Mouse (Mus musculus): ENCODE measurements at regions not wholly inside any gene's neighbourhood (a gene's known extent, or its start where the extent isn't known, plus 50 kb on each side); places are given as distances from the start of the nearest gene placed in this dataset.
"Not testable (repeated sequence)": the region's sequence is repeated elsewhere in the genome, so short reads cannot be mapped to it uniquely, and the experiment has no call there.

- peak in 1 of 2 experiments; percentile 16 for DNase-seq (ENCODE audit: extremely low spot score in 1 of 2, low spot score in 2 of 2)
- intact Hi-C loops (cut with DNase I) = no loop called here
Observed at GRCm38 (mm10) chr9:82300046-82300445, 436.6 kb downstream of the Mei4 start.

DNA sequence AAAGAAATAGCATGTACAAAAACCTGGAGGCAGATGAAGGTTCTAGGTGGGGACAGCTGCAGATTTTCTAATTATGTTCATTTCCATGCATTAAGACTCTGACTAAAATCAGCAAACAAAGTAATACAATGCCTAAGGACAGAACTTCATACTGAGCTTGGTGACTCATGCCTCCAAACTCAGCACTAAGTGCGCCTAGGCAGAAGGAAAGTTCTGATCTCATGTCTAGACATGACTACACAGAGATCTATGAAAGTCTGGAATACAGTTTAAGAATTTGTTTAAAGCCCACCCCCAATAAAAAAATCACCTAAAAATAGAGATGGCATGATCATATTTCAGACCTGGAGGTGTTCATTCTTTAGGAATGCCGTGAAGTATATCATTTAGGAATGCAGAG, 442.8 kb downstream of the Mei4 start:
- no peak for DNase-seq (ENCODE audit: extremely low spot score in 1 of 2, low spot score in 2 of 2)
- intact Hi-C loops (cut with DNase I) = no loop called here

DNA sequence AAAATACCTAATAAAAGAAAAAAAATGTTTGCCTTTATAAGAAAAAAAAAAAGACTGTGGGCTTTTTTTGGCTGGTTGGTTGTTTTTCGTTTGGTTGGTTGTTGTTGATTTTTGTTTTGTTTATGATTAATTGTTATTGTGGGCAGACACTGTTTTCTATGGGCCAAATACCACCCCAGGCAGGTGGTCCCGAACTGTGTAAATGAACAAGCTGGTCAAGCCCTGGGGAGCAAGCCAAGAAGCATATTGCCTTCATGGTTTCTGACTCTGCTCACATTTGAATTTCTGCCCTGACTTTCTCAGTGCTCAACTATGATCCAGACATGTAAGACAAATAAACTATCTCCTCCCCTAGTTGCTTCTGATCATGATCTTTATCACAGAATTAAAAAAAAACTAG, 449.0 kb downstream of the Mei4 start:
- intact Hi-C loops (cut with DNase I) = no loop called here
- DNase-seq (ENCODE audit: extremely low spot score in 1 of 2, low spot score in 2 of 2) = no peak

GRCm38 (mm10) chr9:82340452-82340851, 477.0 kb downstream of the Mei4 start:
- no peak for DNase-seq (ENCODE audit: extremely low spot score in 1 of 2, low spot score in 2 of 2)
- intact Hi-C loops (cut with DNase I) = no loop called here

DNA sequence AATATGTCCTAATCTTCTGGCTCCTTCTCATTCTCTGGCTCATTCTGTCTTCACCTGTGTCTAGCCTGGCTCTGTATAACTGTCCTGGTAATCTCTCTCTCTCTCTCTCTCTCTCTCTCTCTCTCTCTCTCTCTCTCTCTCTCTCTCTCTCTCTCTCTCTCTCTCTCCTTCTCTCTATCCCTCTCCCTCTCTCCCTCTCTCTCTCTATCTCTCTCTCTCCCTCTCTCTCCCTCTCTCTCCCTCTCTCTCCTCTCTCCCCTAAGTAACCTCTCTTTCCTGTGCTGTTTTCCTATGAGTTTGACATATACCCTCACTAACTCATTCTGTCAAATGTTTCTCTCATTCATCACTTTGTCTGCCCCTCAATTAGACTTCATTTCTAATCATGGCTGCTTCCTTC, 478.6 kb upstream of the Irak1bp1 start:
- DNase-seq (ENCODE audit: extremely low spot score in 1 of 2, low spot score in 2 of 2); intact Hi-C loops (cut with DNase I): not testable (repeated sequence)

GRCm38 (mm10) chr9:82359573-82359972, 469.8 kb upstream of the Irak1bp1 start:
- DNase-seq (ENCODE audit: extremely low spot score in 1 of 2, low spot score in 2 of 2) = no peak
- intact Hi-C loops (cut with DNase I) = no loop called here

DNA sequence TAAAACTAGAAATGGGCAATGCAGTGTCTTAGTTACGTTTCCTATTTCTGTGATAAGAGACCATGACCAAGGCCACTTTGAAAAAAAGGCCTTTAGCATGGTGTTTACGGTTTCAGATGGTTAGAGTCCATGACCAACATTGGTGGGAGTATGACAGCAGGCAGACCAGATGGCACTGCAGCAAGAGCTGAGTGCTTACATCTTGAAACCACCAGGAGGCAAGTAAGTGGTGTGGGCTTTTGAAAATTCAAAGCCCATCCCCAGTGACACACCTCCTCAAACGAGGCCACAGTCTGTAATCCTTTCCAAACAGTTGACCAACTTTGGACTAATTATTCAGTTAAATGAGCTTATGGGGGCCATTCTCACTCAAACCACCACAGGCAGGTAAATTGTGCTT, 427.0 kb upstream of the Irak1bp1 start:
- intact Hi-C loops (cut with DNase I) = no loop called here
- DNase-seq (ENCODE audit: extremely low spot score in 1 of 2, low spot score in 2 of 2) = no peak

GRCm38 (mm10) chr9:82404010-82404409, 425.3 kb upstream of the Irak1bp1 start:
- DNase-seq (ENCODE audit: extremely low spot score in 1 of 2, low spot score in 2 of 2) = no peak
- intact Hi-C loops (cut with DNase I) = no loop called here

DNA sequence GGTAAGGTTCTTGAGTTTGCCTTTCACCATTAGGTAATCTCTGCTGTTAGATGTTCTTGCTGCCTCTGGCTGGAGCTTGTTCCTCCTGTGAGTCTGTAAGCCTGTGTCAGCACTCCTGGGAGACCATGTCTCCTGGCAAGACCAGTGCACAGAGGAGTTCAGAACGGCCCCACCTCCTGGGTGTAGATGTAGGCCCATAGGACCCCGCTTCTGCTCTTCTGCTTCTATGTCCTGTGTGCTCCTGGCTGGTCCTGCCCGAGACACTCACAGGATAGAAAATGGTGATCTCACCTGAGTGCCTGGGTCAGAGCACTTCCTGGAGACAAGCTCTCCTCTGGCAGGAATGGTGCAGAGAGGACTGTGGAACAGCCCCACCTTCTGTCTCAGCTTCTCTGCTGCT, 422.2 kb upstream of the Irak1bp1 start:
- intact Hi-C loops (cut with DNase I) = no loop called here

GRCm38 (mm10) chr9:82408969-82409368, 420.4 kb upstream of the Irak1bp1 start:
- DNase-seq (ENCODE audit: extremely low spot score in 1 of 2, low spot score in 2 of 2) = no peak
- intact Hi-C loops (cut with DNase I) = no loop called here

More for the DNA sequence above, 422.2 kb upstream of the Irak1bp1 start:
- DNase-seq (ENCODE audit: extremely low spot score in 1 of 2, low spot score in 2 of 2) = no peak

Data from left cerebral cortex, postnatal 10 days (tissue).